Mouse (Mus musculus): ENCODE results near the gene Msh5.

GRCm38 (mm10) chr17:35068213-35068914 is 21.8 kb upstream of the Msh5 start:
- TF ChIP-seq POLR2A (IDR thresholded peaks at IDR 0.05; ENCODE audit: control insufficient read depth, extremely low read depth, insufficient read depth, low read length, poor library complexity) (no peak), CTCF (IDR thresholded peaks at IDR 0.05; ENCODE audit: borderline replicate concordance, control insufficient read depth, extremely low read depth, insufficient read depth, low read length, poor library complexity) (no peak)

Data from thymus, adult 2 months (tissue).